In genomic region chr11:69059975-69060411, GRCm38 (mm10) we compare ENCODE assay signal across 8 mouse cellular contexts. TPM values are rescaled to one million over a fixed set of nuclear protein-coding genes. Genes with fewer than 3 reads are reported as not detected.
DNase-seq lines count a peak whose midpoint lies in the region; ATAC-seq and TF ChIP-seq lines count a peak whose summit lies in the region.

No protein-coding gene starts in this region.

- TF ChIP-seq EP300 in liver, postnatal 0 days (IDR thresholded peaks at IDR 0.05; ENCODE audit: low read depth), result no peak

- no peaks in the 10 kb centered on the region for H3K36me3 ChIP-seq in kidney, embryonic 15.5 days
- H3K36me3 ChIP-seq in ES-E14 (ENCODE audit: control insufficient read depth, insufficient read depth, low read length, poor library complexity, severe bottlenecking), result no peaks in the 10 kb centered on the region
- no peaks in the 10 kb centered on the region for H3K36me3 ChIP-seq in hindbrain, embryonic 13.5 days
- H3K36me3 ChIP-seq in liver, postnatal 0 days (replicated peaks; ENCODE audit: insufficient read depth, low read length), result no peaks in the 10 kb centered on the region

- in situ Hi-C loops in ES-E14 (cut with MboI; ENCODE audit: low sequenced_read_pairs in 2 of 2, unreplicated experiment in 2 of 2), result loop anchor here in 1 of 2 experiments (5.0 kb wide), 1 partner anchor 67 kb away; the partner anchor contains the start of gene Aloxe3

- H3K4me3 ChIP-seq in kidney, embryonic 15.5 days (replicated peaks), result peak overlapping the region; percentile 95
- H3K4me3 ChIP-seq in ES-E14 (ENCODE audit: insufficient read depth in 1 of 2, low read depth in 1 of 2, low read length in 2 of 2, poor library complexity in 1 of 2, severe bottlenecking in 1 of 2), result peak overlapping the region; percentile 82 to 89
- H3K4me3 ChIP-seq in hindbrain, embryonic 13.5 days, result peak overlapping the region; percentile 63
- H3K4me3 ChIP-seq in liver, postnatal 0 days (ENCODE audit: low read depth, low read length), result peak overlapping the region; percentile 92

- no peak for TF ChIP-seq CTCF in brain, embryonic 14.5 days (IDR thresholded peaks at IDR 0.05; ENCODE audit: borderline replicate concordance, extremely low read depth, insufficient read depth, insufficient read length)
- no peak for TF ChIP-seq CTCF in liver, postnatal 0 days (IDR thresholded peaks at IDR 0.05; ENCODE audit: low read depth)

- peak; percentile 10 for ATAC-seq in kidney, embryonic 15.5 days (replicated peaks; ENCODE audit: low FRiP score)
- peak; percentile 34 for ATAC-seq in hindbrain, embryonic 13.5 days (ENCODE audit: low FRiP score)
- peak; percentile 6 for ATAC-seq in liver, postnatal 0 days

- H3K27ac ChIP-seq in kidney, embryonic 15.5 days, result peak overlapping the region; percentile 91
- H3K27ac ChIP-seq in ES-E14 (ENCODE audit: insufficient read depth, low read depth, low read length, poor library complexity, severe bottlenecking), result no peak overlapping the region
- H3K27ac ChIP-seq in hindbrain, embryonic 13.5 days, result peak overlapping the region; percentile 94
- peak overlapping the region; percentile 96 for H3K27ac ChIP-seq in liver, postnatal 0 days (ENCODE audit: low read depth)

- H3K9me3 ChIP-seq in kidney, embryonic 15.5 days (replicated peaks), result no peaks in the 10 kb centered on the region
- no peaks in the 10 kb centered on the region for H3K9me3 ChIP-seq in ES-E14 (ENCODE audit: control insufficient read depth, insufficient read depth, low read depth, low read length)
- H3K9me3 ChIP-seq in hindbrain, embryonic 13.5 days, result no peaks in the 10 kb centered on the region
- H3K9me3 ChIP-seq in liver, postnatal 0 days (ENCODE audit: low read length), result no peaks in the 10 kb centered on the region

- no peak for TF ChIP-seq POLR2A in brain, embryonic 14.5 days (IDR thresholded peaks at IDR 0.05; ENCODE audit: borderline replicate concordance, extremely low read depth, insufficient read depth, insufficient read length, poor library complexity, severe bottlenecking)

- no peak for DNase-seq in kidney, adult 8-10 months
- DNase-seq in ES-E14 (ENCODE audit: low read depth, low spot score), result no peak
- peak; percentile 59 for DNase-seq in brain, embryonic 14.5 days (ENCODE audit: low read depth)
- DNase-seq in liver, postnatal 0 days, result peak; percentile 69
- DNase-seq in ovary, postnatal 10 days (ENCODE audit: low spot score), result no peak
- DNase-seq in right cerebral cortex, adult 18-20 months, result no peak

- H3K4me1 ChIP-seq in kidney, embryonic 15.5 days, result peaks cover 42% of the 10 kb centered on the region
- H3K4me1 ChIP-seq in ES-E14 (ENCODE audit: control insufficient read depth in 2 of 2, insufficient read depth in 2 of 2, low read length in 2 of 2, poor library complexity in 1 of 2), result peaks cover 0 to 3% of the 10 kb centered on the region in 2 experiments; a peak in 1 of 4 replicates
- peaks cover 37% of the 10 kb centered on the region for H3K4me1 ChIP-seq in hindbrain, embryonic 13.5 days (replicated peaks)
- H3K4me1 ChIP-seq in liver, postnatal 0 days (ENCODE audit: insufficient read depth), result peaks cover 23% of the 10 kb centered on the region

- H3K27me3 ChIP-seq in kidney, embryonic 15.5 days, result no peaks in the 10 kb centered on the region
- no peaks in the 10 kb centered on the region for H3K27me3 ChIP-seq in hindbrain, embryonic 13.5 days
- H3K27me3 ChIP-seq in liver, postnatal 0 days (ENCODE audit: insufficient read depth, low read length), result no peaks in the 10 kb centered on the region

- H3K9ac ChIP-seq in kidney, embryonic 15.5 days, result peak overlapping the region; percentile 90
- peak overlapping the region; percentile 77 for H3K9ac ChIP-seq in ES-E14 (ENCODE audit: insufficient read depth, low read depth, low read length, poor library complexity, severe bottlenecking)
- H3K9ac ChIP-seq in hindbrain, embryonic 13.5 days, result peak overlapping the region; percentile 90
- H3K9ac ChIP-seq in liver, postnatal 0 days (replicated peaks), result peak overlapping the region; percentile 89

- WGBS in kidney, embryonic 15.5 days, result under 1% methylated on average over 49 of the region's 49 CpGs
- WGBS in hindbrain, embryonic 13.5 days, result under 1% methylated on average over 48 of the region's 49 CpGs
- WGBS in liver, postnatal 0 days (ENCODE audit: insufficient replicate concordance), result under 1% methylated on average over 38 of the region's 49 CpGs

- peak overlapping the region; percentile 91 for H3K4me2 ChIP-seq in kidney, embryonic 15.5 days
- peak overlapping the region; percentile 97 for H3K4me2 ChIP-seq in hindbrain, embryonic 13.5 days
- H3K4me2 ChIP-seq in liver, postnatal 0 days (ENCODE audit: low read depth, low read length), result peak overlapping the region; percentile 98

TF ChIP-seq in ES-E14, 5 proteins besides CTCF, POLR2A, EP300 and RAD21:
- TF ChIP-seq HCFC1 (IDR thresholded peaks at IDR 0.05; ENCODE audit: borderline replicate concordance, insufficient read depth, low read length), result no peak
- TF ChIP-seq ZNF384 (IDR thresholded peaks at IDR 0.05; ENCODE audit: low read depth, low read length), result no peak
- no peak for TF ChIP-seq MAFK (IDR thresholded peaks at IDR 0.05; ENCODE audit: insufficient read depth, low read depth, low read length)
- no peak for TF ChIP-seq CHD2 (IDR thresholded peaks at IDR 0.05; ENCODE audit: low read depth, low read length)
- TF ChIP-seq ZC3H11A (IDR thresholded peaks at IDR 0.05; ENCODE audit: borderline replicate concordance, low read depth, low read length), result no peak

RNA-seq across cellular contexts. Expression of gene Borcs6, which starts 0.5 kb away (rescaled TPM):
- polyA plus RNA-seq in kidney, embryonic 15.5 days (2015; fragmentation: Nextera tagmentation; extraction: Ambion mirVana), result 7.4 and 8.7 TPM in 2 replicates
- total RNA-seq in ES-E14 (2012; rRNA removed), result 4.5 and 6.2 TPM in 2 replicates
- 19.6 and 22.1 TPM in 2 replicates for polyA plus RNA-seq in brain, embryonic 14.5 days (2012; rRNA removed)
- polyA plus RNA-seq in hindbrain, embryonic 13.5 days (2015; fragmentation: Nextera tagmentation; extraction: Ambion mirVana), result 13.4 and 15.2 TPM in 2 replicates
- 5.4 and 6.6 TPM in 2 replicates for polyA plus RNA-seq in liver, postnatal 0 days (2015; fragmentation: Nextera tagmentation; extraction: Ambion mirVana)

RNA-seq across cellular contexts. Expression of gene Tmem107, which starts 10.6 kb away (rescaled TPM):
- 60.8 and 64.3 TPM in 2 replicates for polyA plus RNA-seq in kidney, embryonic 15.5 days (2015; fragmentation: Nextera tagmentation; extraction: Ambion mirVana)
- total RNA-seq in ES-E14 (2012; rRNA removed), result 38.6 and 38.8 TPM in 2 replicates
- 25.6 and 35.1 TPM in 2 replicates for polyA plus RNA-seq in brain, embryonic 14.5 days (2012; rRNA removed)
- 28.7 and 41.0 TPM in 2 replicates for polyA plus RNA-seq in hindbrain, embryonic 13.5 days (2015; fragmentation: Nextera tagmentation; extraction: Ambion mirVana)
- 12.5 and 13.0 TPM in 2 replicates for polyA plus RNA-seq in liver, postnatal 0 days (2015; fragmentation: Nextera tagmentation; extraction: Ambion mirVana)

RNA-seq across cellular contexts. Expression of gene Aurkb, which starts 14.5 kb away (rescaled TPM):
- 164 and 175 TPM in 2 replicates for polyA plus RNA-seq in kidney, embryonic 15.5 days (2015; fragmentation: Nextera tagmentation; extraction: Ambion mirVana)
- total RNA-seq in ES-E14 (2012; rRNA removed), result 71.7 and 81.1 TPM in 2 replicates
- polyA plus RNA-seq in brain, embryonic 14.5 days (2012; rRNA removed), result 38.3 and 74.9 TPM in 2 replicates
- 31.7 and 34.2 TPM in 2 replicates for polyA plus RNA-seq in hindbrain, embryonic 13.5 days (2015; fragmentation: Nextera tagmentation; extraction: Ambion mirVana)
- polyA plus RNA-seq in liver, postnatal 0 days (2015; fragmentation: Nextera tagmentation; extraction: Ambion mirVana), result 41.3 and 45.9 TPM in 2 replicates

RNA-seq across cellular contexts. Expression of gene Vamp2, which starts 28.3 kb away (rescaled TPM):
- polyA plus RNA-seq in kidney, embryonic 15.5 days (2015; fragmentation: Nextera tagmentation; extraction: Ambion mirVana), result 83.5 and 101 TPM in 2 replicates
- 7.1 and 9.0 TPM in 2 replicates for total RNA-seq in ES-E14 (2012; rRNA removed)
- polyA plus RNA-seq in brain, embryonic 14.5 days (2012; rRNA removed), result 251 and 319 TPM in 2 replicates
- 217 and 227 TPM in 2 replicates for polyA plus RNA-seq in hindbrain, embryonic 13.5 days (2015; fragmentation: Nextera tagmentation; extraction: Ambion mirVana)
- polyA plus RNA-seq in liver, postnatal 0 days (2015; fragmentation: Nextera tagmentation; extraction: Ambion mirVana), result 13.6 and 14.2 TPM in 2 replicates

RNA-seq across cellular contexts. Expression of gene Per1, which starts 35.0 kb away (rescaled TPM):
- polyA plus RNA-seq in kidney, embryonic 15.5 days (2015; fragmentation: Nextera tagmentation; extraction: Ambion mirVana), result 12.1 and 13.7 TPM in 2 replicates
- 6.0 and 8.6 TPM in 2 replicates for total RNA-seq in ES-E14 (2012; rRNA removed)
- polyA plus RNA-seq in brain, embryonic 14.5 days (2012; rRNA removed), result 12.2 and 16.3 TPM in 2 replicates
- polyA plus RNA-seq in hindbrain, embryonic 13.5 days (2015; fragmentation: Nextera tagmentation; extraction: Ambion mirVana), result 7.4 and 9.4 TPM in 2 replicates
- 3.0 and 8.2 TPM in 2 replicates for polyA plus RNA-seq in liver, postnatal 0 days (2015; fragmentation: Nextera tagmentation; extraction: Ambion mirVana)

Comparison
In these comparisons a context has a peak if more than half of its experiments do, and no peak if none do; other contexts are left out.
1. DNase-seq: peak in brain, embryonic 14.5 days (single experiment) and liver, postnatal 0 days (single experiment); none in kidney, adult 8-10 months (0 of 2), ES-E14 (single experiment), ovary, postnatal 10 days (single experiment) and right cerebral cortex, adult 18-20 months (single experiment).
2. Peak in every context shown above with its lines, with median percentiles within 50 percentile points of each other: ATAC-seq, H3K4me2 ChIP-seq, H3K4me3 ChIP-seq and H3K9ac ChIP-seq.